Mouse (Mus musculus) MEL (cell line): ENCODE measurements around the gene Gucy1b1. TPM values are rescaled to one million over a fixed set of nuclear protein-coding genes. Genes with fewer than 3 reads are reported as not detected.

Source experiments
- DNase-seq: peaks from one replicate; pipeline ENCODE4 v3.0.0; 2011; ENCODE audit warnings: low read depth, low spot score
- H3K27ac ChIP-seq: 2 replicates; pipeline ENCODE4 v1.5.1; 2012; ENCODE audit warnings: low read depth, mild to moderate bottlenecking, control low read depth, low read length, moderate library complexity; ENCODE audit not compliant: control insufficient read depth
- H3K27me3 ChIP-seq, 2 experiments: fragments of 150-350 bp in 1 of 2; sonication (generic) in 1 of 2; 2 replicates each; pipeline ENCODE4 v1.6.1; 2012; ENCODE audit warnings: low read length in 2 of 2, mild to moderate bottlenecking in 2 of 2, improper control_type of control experiment in 1 of 2, moderate library complexity in 1 of 2; ENCODE audit not compliant: insufficient read depth in 2 of 2, control insufficient read depth in 1 of 2
- H3K36me3 ChIP-seq, 2 experiments: 2 replicates each; pipeline ENCODE4 v1.6.1; 2012 to 2014; ENCODE audit warnings: low read length in 2 of 2, improper control_type of control experiment in 1 of 2, inconsistent platforms in 1 of 2, mild to moderate bottlenecking in 1 of 2; ENCODE audit not compliant: insufficient read depth in 2 of 2, control insufficient read depth in 1 of 2
- H3K4me1 ChIP-seq, 2 experiments: fragments of 150-350 bp in 1 of 2; sonication (generic) in 1 of 2; 2 replicates each; pipeline ENCODE4 v1.6.1; 2012; ENCODE audit warnings: low read length in 2 of 2, improper control_type of control experiment in 1 of 2, mild to moderate bottlenecking in 1 of 2; ENCODE audit not compliant: insufficient read depth in 2 of 2, control insufficient read depth in 1 of 2
- H3K4me3 ChIP-seq, 2 experiments: fragments of 150-350 bp in 1 of 2; sonication (generic) in 1 of 2; 2 replicates each; pipeline ENCODE4 v1.5.1; 2012; ENCODE audit warnings: low read depth in 2 of 2, low read length in 2 of 2, mild to moderate bottlenecking in 2 of 2, moderate library complexity in 2 of 2, control low read depth in 1 of 2, improper control_type of control experiment in 1 of 2; ENCODE audit not compliant: control insufficient read depth in 1 of 2, insufficient read depth in 1 of 2
- H3K79me2 ChIP-seq: 2 replicates; pipeline ENCODE4 v1.6.1; 2012; ENCODE audit warnings: mild to moderate bottlenecking, low read length, moderate library complexity; ENCODE audit not compliant: control insufficient read depth, poor library complexity, insufficient read depth
- H3K9ac ChIP-seq: 2 replicates; pipeline ENCODE4 v1.6.1; 2012; ENCODE audit warnings: low read depth, mild to moderate bottlenecking, control low read depth, low read length, moderate library complexity; ENCODE audit not compliant: control insufficient read depth, poor library complexity, severe bottlenecking
- H3K9me3 ChIP-seq: fragments of 150-350 bp; sonication (generic); replicated peaks from 2 replicates; pipeline ENCODE4 v1.6.1; 2012; ENCODE audit warnings: mild to moderate bottlenecking, low read length, improper control_type of control experiment, moderate library complexity; ENCODE audit not compliant: insufficient read depth
- EP300 ChIP-seq, 2 experiments: IDR thresholded peaks; 2 replicates each; pipeline ENCODE4 v1.6.1; 2011; ENCODE audit warnings: improper control_type of control experiment in 2 of 2, low read length in 2 of 2, low read depth in 1 of 2, mild to moderate bottlenecking in 1 of 2
- GABPA ChIP-seq: IDR thresholded peaks from 2 replicates; pipeline ENCODE4 v1.6.1; 2012; ENCODE audit warnings: low read depth, mild to moderate bottlenecking, inconsistent platforms, low read length, improper control_type of control experiment, moderate library complexity
- GATA1 ChIP-seq: IDR thresholded peaks from 2 replicates; pipeline ENCODE4 v1.6.1; 2011; ENCODE audit warnings: low read depth, low read length, improper control_type of control experiment
- HCFC1 ChIP-seq: IDR thresholded peaks from 2 replicates; pipeline ENCODE4 v1.6.1; 2012; ENCODE audit warnings: low read depth, mild to moderate bottlenecking, inconsistent platforms, low read length, improper control_type of control experiment, moderate library complexity
- JUND ChIP-seq: IDR thresholded peaks from 2 replicates; pipeline ENCODE4 v1.6.1; 2011; ENCODE audit warnings: low read depth, mild to moderate bottlenecking, improper control_type of control experiment, low read length
- MAFK ChIP-seq: IDR thresholded peaks from 2 replicates; pipeline ENCODE4 v1.6.1; 2011; ENCODE audit warnings: low read depth, mild to moderate bottlenecking, low read length, improper control_type of control experiment, borderline replicate concordance
- MAX ChIP-seq: IDR thresholded peaks from 2 replicates; pipeline ENCODE4 v1.6.1; 2011; ENCODE audit warnings: low read length, improper control_type of control experiment
- MAZ ChIP-seq: IDR thresholded peaks from 2 replicates; pipeline ENCODE4 v1.6.1; 2012; ENCODE audit warnings: low read depth, mild to moderate bottlenecking, inconsistent platforms, low read length, improper control_type of control experiment
- MEF2A ChIP-seq: IDR thresholded peaks from 2 replicates; pipeline ENCODE4 v1.6.1; 2014; ENCODE audit warnings: low read depth, mild to moderate bottlenecking, inconsistent platforms, low read length, improper control_type of control experiment; ENCODE audit not compliant: poor library complexity, insufficient replicate concordance, severe bottlenecking; ENCODE audit errors: extremely low read depth
- MYC ChIP-seq: IDR thresholded peaks from 2 replicates; pipeline ENCODE4 v1.6.1; 2011; ENCODE audit warnings: low read depth, mild to moderate bottlenecking, low read length, improper control_type of control experiment, moderate library complexity
- NRF1 ChIP-seq: IDR thresholded peaks from 2 replicates; pipeline ENCODE4 v1.6.1; 2014; ENCODE audit warnings: low read depth, mild to moderate bottlenecking, inconsistent platforms, low read length, improper control_type of control experiment, moderate library complexity; ENCODE audit not compliant: poor library complexity, insufficient read depth, severe bottlenecking
- POLR2A ChIP-seq, 2 experiments: IDR thresholded peaks; 2 replicates each; pipeline ENCODE4 v1.6.1; 2011 to 2012; ENCODE audit warnings: low read length in 2 of 2, mild to moderate bottlenecking in 2 of 2, control low read depth in 1 of 2, improper control_type of control experiment in 1 of 2, low read depth in 1 of 2, moderate library complexity in 1 of 2; ENCODE audit not compliant: control insufficient read depth in 1 of 2, insufficient read depth in 1 of 2, poor library complexity in 1 of 2
- POLR2AphosphoS2 ChIP-seq: IDR thresholded peaks from 2 replicates; pipeline ENCODE4 v1.6.1; 2011; ENCODE audit warnings: low read length, improper control_type of control experiment
- POLR2AphosphoS5 ChIP-seq: IDR thresholded peaks from 2 replicates; pipeline ENCODE4 v1.6.1; 2012; ENCODE audit warnings: low read depth, borderline replicate concordance, mild to moderate bottlenecking, inconsistent platforms, low read length, moderate library complexity, mixed read lengths
- RAD21 ChIP-seq: IDR thresholded peaks from 2 replicates; pipeline ENCODE4 v1.6.1; 2011; ENCODE audit warnings: mild to moderate bottlenecking, low read depth, low read length, improper control_type of control experiment
- SIN3A ChIP-seq: IDR thresholded peaks from 2 replicates; pipeline ENCODE4 v1.6.1; 2012; ENCODE audit warnings: low read length, improper control_type of control experiment, inconsistent platforms
- TBP ChIP-seq: IDR thresholded peaks from 2 replicates; pipeline ENCODE4 v1.8.0; 2011; ENCODE audit warnings: low read depth, low read length, improper control_type of control experiment
- TCF12 ChIP-seq: IDR thresholded peaks from 2 replicates; pipeline ENCODE4 v1.6.1; 2014; ENCODE audit warnings: low read depth, mild to moderate bottlenecking, inconsistent platforms, low read length, improper control_type of control experiment, moderate library complexity
- UBTF ChIP-seq: IDR thresholded peaks from 2 replicates; pipeline ENCODE4 v1.6.1; 2012; ENCODE audit warnings: low read depth, mild to moderate bottlenecking, inconsistent platforms, low read length, improper control_type of control experiment, moderate library complexity, borderline replicate concordance; ENCODE audit not compliant: insufficient read depth
- USF1 ChIP-seq: IDR thresholded peaks from 2 replicates; pipeline ENCODE4 v1.6.1; 2014; ENCODE audit warnings: low read depth, mild to moderate bottlenecking, inconsistent platforms, low read length, improper control_type of control experiment, moderate library complexity
- ZC3H11A ChIP-seq: IDR thresholded peaks from 2 replicates; pipeline ENCODE4 v1.6.1; 2012; ENCODE audit warnings: low read depth, mild to moderate bottlenecking, inconsistent platforms, low read length, improper control_type of control experiment
- ZKSCAN1 ChIP-seq: IDR thresholded peaks from 2 replicates; pipeline ENCODE4 v1.6.1; 2012; ENCODE audit warnings: low read depth, mild to moderate bottlenecking, inconsistent platforms, low read length, improper control_type of control experiment, moderate library complexity
- ZMIZ1 ChIP-seq: IDR thresholded peaks from 2 replicates; pipeline ENCODE4 v1.6.1; 2012; ENCODE audit warnings: low read depth, mild to moderate bottlenecking, inconsistent platforms, low read length, improper control_type of control experiment, moderate library complexity
- ZNF384 ChIP-seq: IDR thresholded peaks from 2 replicates; pipeline ENCODE4 v1.6.1; 2012; ENCODE audit warnings: low read depth, mild to moderate bottlenecking, inconsistent platforms, low read length, improper control_type of control experiment
- polyA plus RNA-seq, 2 experiments: library from polyadenylated mRNA; stranded (reverse) in 1 of 2; unstranded in 1 of 2; fragments of >175 nt in 1 of 2; fragments of >200 nt in 1 of 2; gene quantifications; 2 replicates each; pipeline versions ENCODE4 v1.2.1 to v1.2.4; 2012; ENCODE audit warnings: low replicate concordance in 2 of 2, low read depth in 1 of 2; ENCODE audit not compliant: insufficient read length in 2 of 2, insufficient read depth in 1 of 2, missing spikeins in 1 of 2
- total RNA-seq: library from RNA; depleted of rRNA; stranded (reverse); fragments of 300-350 nt; gene quantifications from 2 replicates; pipeline ENCODE4 v1.2.3, GENCODE M21; 2012

Gene Gucy1b1
- total and polyA plus RNA-seq, 3 experiments = not detected

DNA sequence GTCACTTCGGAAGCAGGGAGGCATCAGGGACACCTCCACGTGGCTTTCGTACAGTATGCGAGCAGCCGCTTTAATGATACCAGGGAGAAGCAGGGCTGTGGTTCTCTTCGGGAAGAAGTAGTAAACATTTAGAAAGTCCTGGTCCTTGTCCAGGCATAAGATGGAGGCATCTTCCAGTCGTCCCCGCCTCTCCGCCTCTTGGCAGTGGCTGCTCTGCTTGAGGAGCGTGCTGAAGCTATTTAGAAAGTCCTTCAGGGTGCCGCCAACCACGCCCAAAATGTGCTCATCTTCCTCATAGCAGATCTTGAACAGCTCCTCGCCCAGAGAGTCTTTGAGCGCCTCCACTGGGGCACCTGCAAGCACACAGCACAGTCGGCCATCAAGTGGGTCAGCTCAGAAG, 34.5 kb upstream of the Gucy1b1 start:
- no peaks in the 10 kb centered on the region for H3K27me3 ChIP-seq
- H3K36me3 ChIP-seq = no peaks in the 10 kb centered on the region
- TF ChIP-seq UBTF (no peak), TCF12 (no peak), TBP (no peak), EP300 (IDR thresholded peaks at IDR 0.05; ENCODE audit: low read depth in 1 of 2, low read length in 2 of 2) (no peak), GATA1 (no peak), ZNF384 (no peak), MAZ (no peak), JUND (no peak), RAD21 (no peak), HCFC1 (no peak), MEF2A (no peak), ZMIZ1 (no peak), POLR2AphosphoS5 (no peak), NRF1 (no peak), USF1 (no peak), MAFK (no peak), MYC (no peak), MAX (no peak), POLR2AphosphoS2 (no peak), ZKSCAN1 (no peak)
- H3K4me3 ChIP-seq = no peak overlapping the region
- DNase-seq = no peak
- H3K79me2 ChIP-seq = no peaks in the 10 kb centered on the region
- no peaks in the 10 kb centered on the region for H3K9me3 ChIP-seq
- no peak overlapping the region for H3K27ac ChIP-seq
- H3K9ac ChIP-seq = no peak overlapping the region
- no peaks in the 10 kb centered on the region for H3K4me1 ChIP-seq

DNA sequence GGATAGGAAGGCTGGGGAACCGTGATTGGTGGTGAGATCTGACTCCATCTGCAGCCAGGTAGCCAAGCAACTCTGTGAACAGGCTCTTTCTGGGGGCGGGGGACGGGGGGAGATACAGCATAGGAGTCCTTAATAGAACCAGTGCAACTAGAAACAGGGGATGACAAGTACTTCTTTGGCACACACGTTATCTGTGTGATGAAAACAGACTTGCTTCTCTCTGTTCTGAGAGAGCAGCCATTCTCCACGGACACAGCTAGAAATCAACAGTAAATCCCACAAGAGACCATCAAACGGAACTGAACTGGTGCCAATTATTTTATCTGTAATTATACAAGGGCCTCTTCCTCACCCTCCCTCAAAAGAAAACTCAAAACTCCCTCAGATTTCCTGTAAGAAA, 29.7 kb upstream of the Gucy1b1 start:
- no peak overlapping the region for H3K9ac ChIP-seq
- no peaks in the 10 kb centered on the region for H3K9me3 ChIP-seq
- no peak for DNase-seq
- TF ChIP-seq MAX = no peak
- no peak for TF ChIP-seq JUND
- TF ChIP-seq POLR2AphosphoS5 = no peak
- TF ChIP-seq ZNF384 = no peak
- no peak for TF ChIP-seq SIN3A
- no peak for TF ChIP-seq GATA1
- no peak for TF ChIP-seq POLR2A (IDR thresholded peaks at IDR 0.05; ENCODE audit: control insufficient read depth in 1 of 2, insufficient read depth in 1 of 2, low read depth in 1 of 2, low read length in 2 of 2, poor library complexity in 1 of 2)
- TF ChIP-seq GABPA = no peak
- no peak for TF ChIP-seq ZC3H11A
- no peak overlapping the region for H3K4me3 ChIP-seq
- H3K27me3 ChIP-seq = no peaks in the 10 kb centered on the region
- no peaks in the 10 kb centered on the region for H3K79me2 ChIP-seq
- H3K27ac ChIP-seq = no peak overlapping the region
- H3K36me3 ChIP-seq = no peaks in the 10 kb centered on the region
- H3K4me1 ChIP-seq = no peaks in the 10 kb centered on the region
